Mouse (Mus musculus) cerebellum, adult 8-10 months (tissue): ENCODE data around the gene Stat5b.
A peak's percentile ranks its signal among the peaks of the same experiment; 100 is the strongest.

Experiments used
- DNase-seq: peaks from one replicate; pipeline ENCODE4 v3.0.0; 2022

Stat5b gene

DNA sequence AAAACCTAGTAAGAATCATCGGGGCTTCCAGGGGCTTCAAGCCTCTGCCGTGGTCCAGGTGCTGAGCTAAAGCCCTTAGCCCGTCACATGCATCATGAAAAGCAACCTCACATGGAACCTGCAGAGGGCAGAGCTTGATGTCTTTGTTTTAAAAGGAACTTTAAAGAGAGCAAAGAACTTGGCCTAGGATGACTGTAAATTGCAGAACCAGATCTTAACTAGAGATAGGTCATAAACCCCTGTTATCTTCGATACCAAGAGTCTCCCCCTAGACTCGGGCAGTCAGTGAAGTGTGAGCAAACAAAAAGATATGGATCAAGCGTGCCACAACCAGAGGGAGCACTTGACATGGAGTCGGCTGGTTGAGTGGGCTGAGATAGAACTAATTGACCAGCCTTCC lies 15.1 kb upstream of the Stat5b start:
- DNase-seq, result no peak

DNA sequence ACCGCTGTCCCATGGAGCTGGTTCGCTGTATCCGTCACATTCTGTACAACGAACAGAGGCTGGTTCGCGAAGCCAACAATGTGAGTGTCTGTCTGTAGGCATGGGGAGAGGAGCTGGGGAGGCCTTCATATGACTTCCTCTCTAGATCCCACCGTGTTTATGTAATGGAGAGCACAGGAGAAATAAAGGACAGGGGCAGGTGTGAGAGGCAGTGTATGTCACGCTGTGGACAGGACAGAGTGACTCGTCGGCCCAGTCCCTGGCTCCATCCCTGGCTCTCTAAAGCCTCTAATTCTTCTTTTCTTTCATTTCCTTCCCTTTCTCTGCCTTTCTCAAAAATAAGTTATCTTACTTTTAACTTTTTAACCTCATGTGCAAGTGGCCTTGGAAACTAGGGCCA lies 12.6 kb upstream of the Stat5b start:
- DNase-seq, result no peak

GRCm38 (mm10) chr11:100861836-100862235 lies 11.3 kb upstream of the Stat5b start:
- no peak for DNase-seq

DNA sequence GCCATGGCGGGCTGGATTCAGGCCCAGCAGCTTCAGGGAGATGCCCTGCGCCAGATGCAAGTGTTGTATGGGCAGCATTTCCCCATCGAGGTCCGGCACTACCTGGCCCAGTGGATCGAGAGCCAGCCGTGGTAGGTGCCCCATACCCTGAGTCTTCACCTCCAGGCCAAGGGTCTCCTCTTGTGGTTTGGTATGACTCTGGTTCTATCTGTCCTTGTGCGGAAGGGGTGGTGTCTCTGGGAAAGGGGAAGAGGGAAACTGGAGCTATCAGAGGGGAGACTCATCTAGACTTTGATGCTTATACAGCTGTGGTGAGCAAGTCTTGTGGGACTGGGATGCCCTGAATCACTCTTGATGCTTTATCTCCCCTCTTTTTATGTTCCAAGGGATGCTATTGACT lies 10.8 kb upstream of the Stat5b start:
- DNase-seq, result no peak

DNA sequence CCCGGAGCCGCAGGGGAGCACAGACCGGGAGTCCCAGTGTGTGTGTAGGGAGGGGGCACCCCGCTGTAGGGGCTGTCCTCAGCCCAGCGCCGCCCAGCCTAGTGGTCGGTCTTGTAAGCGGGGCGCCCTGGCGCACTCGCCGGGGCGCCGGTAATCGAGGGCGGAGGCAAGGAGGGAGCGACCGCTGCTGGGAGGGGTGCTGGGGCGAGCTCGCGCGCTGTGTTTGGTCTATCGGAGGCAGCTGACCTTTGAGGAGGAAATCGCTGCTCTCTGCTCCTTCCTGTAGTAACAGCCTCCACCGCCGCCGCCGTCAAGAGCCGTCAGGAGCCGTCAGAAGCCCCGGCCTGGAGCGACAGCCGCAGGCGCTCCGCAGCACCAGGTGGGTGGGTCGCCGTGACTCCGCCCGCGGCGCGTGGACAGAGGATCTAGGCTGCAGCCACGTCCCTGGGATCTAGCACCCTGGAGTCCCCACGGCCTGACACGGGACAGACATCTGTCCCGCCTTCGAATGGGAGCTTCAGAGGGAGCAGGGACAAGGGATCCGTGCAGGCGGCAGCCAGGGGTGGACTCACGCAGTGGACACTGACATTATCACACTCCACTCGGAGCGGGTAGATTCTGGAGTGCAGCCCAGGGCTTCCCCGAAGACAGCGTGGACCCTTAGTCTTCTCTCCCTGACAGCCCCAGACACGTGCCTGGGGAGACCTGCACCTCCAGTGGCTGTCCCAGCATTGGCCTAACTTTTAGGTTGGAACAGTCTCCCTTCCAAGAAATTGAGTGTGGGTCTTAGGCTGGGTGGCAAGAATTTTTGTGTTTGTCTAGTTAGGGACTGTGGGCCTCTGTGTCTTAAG lies 9.9 kb upstream of the Stat5b start:
- peak; percentile 45 for DNase-seq

DNA sequence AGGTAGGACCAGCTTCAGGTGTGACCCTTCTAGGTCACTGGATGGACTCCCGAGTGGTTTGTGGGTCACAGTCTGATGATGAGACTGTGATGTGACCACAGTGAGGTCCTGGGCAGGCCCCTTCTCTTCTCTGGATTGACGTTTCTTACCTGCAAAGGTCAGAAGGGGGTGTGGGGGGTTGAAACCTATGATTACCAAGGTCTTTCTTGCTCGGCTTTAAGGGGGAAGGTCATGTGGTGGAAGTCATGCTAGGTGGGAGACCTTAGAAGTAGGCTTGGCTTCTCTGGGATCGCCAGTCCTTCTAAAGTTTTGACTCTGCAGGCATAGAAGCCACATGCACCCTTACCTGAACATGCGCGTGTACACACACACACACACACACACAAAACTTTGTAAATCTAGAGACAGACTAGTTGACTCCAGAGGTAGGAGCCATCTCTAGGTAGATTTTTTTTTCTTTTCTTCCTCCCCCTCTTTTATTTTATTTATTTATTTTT lies 9.1 kb upstream of the Stat5b start:
- DNase-seq, result no peak

DNA sequence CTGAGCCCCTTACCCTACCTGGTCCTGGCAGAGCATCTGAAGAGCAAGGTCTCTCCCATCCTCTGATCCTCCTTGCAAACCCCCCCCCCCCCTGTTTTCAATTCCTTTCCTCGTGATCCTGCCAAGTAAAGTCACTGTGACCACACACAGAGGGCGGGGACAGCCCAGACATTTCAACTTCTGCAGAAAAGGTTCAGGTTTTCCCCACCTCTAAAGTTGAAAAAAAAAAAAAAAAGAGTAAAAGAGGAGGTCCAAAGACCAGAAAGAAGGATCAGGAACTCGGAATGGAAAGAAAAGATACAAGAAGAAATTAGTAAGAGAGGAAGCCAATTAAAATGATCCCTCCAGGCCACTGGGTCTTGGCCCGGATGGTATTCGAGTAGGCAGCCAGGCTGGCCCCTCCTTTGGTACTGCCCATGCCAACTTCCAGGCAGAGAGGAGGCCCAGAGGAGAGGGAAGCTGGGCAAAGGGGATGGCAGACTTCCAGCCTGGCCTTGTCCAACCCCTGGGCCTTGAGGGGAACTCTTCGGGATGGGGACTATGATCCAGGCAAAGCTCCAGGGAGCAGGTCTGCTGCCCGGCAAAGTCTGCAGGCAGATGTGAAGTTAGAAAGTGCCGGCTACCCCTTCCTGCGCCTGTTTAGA lies 8.5 kb upstream of the Stat5b start, which contains the start of gene Stat5a:
TSS of gene Stat5a (plus strand) at position 417 of the 644 bp plus-strand sequence.
- DNase-seq, result no peak

DNA sequence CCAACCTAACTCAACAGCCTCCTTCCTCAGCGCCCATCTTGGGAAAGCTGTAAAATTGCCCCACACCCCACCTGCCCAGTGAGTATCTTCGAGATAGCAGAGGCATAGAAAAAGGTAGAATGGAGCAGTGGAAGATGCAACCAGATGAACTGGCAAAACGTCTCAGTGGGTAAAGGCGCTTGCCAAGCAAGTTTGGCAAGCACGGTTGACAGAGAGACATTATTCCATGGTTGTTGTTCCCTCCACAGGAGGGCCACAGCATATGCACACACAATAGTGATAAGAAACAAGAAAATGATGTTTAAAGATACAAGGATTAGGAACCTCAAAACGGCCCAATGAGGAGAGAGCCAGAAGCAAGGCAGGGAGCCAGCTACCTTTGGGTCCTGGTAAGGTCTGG lies 7.4 kb upstream of the Stat5b start:
- no peak for DNase-seq

DNA sequence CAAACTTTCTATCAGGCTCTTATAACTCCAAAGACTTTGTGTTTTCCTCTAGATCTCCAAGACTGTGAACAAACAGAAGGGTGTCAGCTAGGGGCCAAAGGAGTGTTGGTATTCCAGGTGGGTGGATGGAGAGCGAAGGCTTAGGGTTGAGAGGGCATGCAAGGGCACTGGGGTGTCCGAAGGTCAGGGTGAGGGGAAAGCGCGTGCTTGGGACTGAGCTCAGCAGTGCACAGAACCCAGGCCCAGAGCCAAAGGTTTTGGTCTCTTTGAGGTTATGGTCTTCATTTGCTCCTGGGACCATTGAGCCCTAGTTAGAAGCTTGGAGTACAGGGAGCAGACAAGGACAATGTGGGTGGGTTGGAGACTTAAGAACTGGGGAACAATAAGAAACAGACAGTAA lies 4.7 kb upstream of the Stat5b start:
- DNase-seq, result no peak

- DNase-seq, result no peak
Observed at GRCm38 (mm10) chr11:100854268-100854667, 3.7 kb upstream of the Stat5b start.

DNA sequence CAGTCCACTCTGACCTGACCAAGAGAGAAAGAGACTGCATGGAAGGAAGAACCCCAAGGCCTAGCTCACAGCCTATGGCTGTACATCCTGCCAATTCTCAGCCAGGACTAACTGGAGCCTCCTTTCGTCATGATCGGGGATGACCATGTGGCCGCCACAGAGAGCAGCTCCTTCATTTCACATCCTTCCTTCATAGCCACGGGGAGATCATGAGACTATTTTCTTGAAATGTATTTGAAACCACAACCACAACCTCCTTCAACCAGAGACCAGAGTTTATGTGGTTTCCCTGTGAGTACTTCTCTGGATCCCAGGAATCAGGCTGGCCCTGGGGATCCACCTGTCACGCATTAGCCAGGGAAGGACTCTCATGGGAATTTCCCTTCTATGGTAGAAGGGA lies 2.5 kb upstream of the Stat5b start:
- no peak for DNase-seq

GRCm38 (mm10) chr11:100852088-100852487 lies 1.6 kb upstream of the Stat5b start:
- no peak for DNase-seq

GRCm38 (mm10) chr11:100850778-100851528 lies 429 bp upstream of the Stat5b start:
- DNase-seq, result peak; percentile 47

DNA sequence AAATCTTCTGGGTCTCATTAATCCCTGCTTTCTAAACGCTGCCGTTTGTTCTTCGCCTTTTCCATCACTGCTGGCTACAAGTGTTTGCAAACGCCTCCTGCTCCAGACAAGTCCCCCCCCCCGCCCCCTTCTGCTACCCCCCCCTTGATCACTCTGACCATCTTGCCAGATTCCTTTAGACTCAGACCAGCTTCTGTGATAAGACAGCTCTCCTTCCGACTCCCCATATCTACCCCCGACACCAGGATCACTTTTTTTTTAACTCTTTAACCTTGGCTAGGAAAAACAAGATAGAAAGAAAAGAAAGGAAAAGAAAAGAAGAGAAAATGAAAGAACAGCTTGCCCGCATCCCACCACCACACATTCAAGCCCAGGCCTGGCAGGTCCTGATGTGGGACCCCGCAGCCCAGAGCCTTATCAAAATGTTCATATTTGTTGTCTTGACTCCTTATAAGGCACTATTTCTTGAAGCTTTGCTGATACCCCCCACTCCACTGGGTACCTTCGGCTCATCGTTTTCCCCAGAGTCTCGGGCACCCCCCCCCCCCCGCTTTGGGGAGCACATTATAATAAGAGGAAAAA lies 977 bp downstream of the Stat5b start:
- no peak for DNase-seq

- no peak for DNase-seq
Observed at GRCm38 (mm10) chr11:100848789-100849379, 1.6 kb downstream of the Stat5b start.

DNA sequence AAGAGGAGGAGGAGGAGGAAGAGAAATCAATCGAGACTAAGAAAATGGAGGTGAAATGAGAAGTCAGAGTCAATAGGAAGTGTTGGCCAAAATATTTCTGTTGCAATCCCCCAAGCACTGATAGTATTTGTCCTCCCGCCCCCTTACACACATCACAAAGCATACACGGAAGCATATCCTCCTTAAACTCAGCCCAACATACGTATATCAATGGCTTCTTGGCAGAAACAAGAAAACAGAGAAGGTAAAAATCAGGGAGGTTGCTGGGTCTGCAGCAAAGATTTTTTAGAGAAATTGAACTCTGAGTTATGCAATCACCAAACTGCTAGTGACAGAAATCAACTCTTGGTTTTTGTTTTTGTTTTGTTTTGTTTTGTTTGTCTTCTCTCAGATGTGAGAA lies 2.4 kb downstream of the Stat5b start:
- no peak for DNase-seq

DNA sequence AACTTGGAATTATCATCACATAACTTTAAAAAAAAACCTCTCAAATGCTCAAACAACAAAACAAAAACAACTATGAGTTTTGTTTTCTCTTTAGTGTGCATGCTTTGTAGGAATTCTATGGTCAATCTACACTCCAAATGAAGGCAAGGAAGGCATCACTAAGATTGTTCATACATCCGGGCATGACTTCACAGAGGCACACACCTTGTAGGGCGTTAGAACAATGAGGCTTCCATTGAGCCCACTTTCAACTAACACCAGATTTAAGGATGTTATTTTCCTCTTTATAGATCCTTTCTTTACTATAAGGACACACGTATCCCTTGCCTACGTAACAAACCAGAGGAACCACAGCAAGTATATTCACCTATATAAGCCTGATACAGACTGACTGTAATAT lies 3.0 kb downstream of the Stat5b start:
- no peak for DNase-seq

DNA sequence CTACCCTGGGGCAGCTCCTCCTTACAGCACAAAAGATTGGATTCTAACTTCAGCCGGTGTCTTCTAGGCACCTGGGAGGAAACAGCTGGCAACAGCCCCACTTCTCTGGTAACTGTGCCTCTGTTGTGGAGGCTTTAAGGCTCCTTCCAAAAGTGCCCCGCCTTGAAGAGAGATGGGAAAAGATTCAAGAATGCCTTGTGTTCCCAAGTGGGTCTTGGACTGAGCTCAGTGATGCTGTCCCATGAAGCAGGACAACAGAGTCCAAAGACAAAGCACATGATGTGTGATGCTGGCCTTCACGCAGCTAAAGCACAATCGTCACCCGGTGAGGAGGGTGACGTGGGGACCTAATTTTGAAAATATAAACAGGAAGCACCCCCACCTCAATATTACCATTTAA lies 4.7 kb downstream of the Stat5b start:
- DNase-seq, result no peak

DNA sequence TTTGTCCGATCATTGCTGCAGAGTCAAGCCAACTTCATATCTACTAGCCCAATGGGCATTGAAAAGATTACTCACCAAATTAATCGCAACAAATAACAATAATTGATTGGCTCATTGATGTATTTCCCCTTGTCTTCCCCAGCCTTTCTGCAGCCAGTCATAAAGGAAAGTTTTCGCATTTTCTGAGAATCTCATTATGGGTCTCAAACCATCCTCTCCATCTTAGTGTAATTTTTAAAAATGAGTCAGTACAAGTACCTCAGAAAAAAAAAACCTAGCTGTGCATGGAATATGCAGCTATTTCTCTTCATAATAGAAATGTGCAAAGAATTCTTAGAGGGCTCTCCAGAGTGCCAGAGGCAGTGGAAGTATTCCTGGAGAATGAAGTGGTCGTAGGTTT lies 6.4 kb downstream of the Stat5b start:
- DNase-seq, result no peak

GRCm38 (mm10) chr11:100843070-100843669 lies 7.4 kb downstream of the Stat5b start:
- no peak for DNase-seq

DNA sequence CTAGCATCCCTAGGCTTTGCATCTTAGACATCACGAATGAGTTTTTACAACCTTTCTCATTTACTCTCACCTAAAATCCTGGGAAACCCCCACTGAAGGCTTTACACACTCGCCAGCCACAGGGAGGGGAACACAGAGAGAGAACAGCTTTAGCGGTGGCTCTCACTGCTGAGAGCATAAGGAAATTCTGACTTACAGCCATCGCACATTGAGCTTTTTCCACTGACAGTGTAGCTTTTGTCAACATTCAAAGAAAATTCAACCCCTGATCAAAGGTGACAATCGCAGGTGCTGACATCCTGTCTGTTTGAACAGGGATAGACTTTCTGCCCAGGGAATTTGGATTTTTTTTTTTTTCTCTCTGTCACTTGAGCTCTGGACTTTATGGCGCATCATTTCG lies 8.5 kb downstream of the Stat5b start:
- no peak for DNase-seq

GRCm38 (mm10) chr11:100840866-100841265 lies 9.7 kb downstream of the Stat5b start:
- no peak for DNase-seq
